Mouse (Mus musculus) thymus, postnatal 0 days (tissue): ENCODE data around the gene Tmem95. TPM values are rescaled to one million over a fixed set of nuclear protein-coding genes. Genes with fewer than 3 reads are reported as not detected.
"Not testable (repeated sequence)": the region's sequence is repeated elsewhere in the genome, so short reads cannot be mapped to it uniquely, and the experiment has no call there.

Source experiments
- DNase-seq: peaks from one replicate; pipeline ENCODE4 v3.0.0-alpha.2; 2015; ENCODE audit warnings: low spot score
- polyA plus RNA-seq: library from polyadenylated mRNA; unstranded; fragments of >200 nt; fragmentation: Nextera tagmentation; extraction: Ambion mirVana; gene quantifications from 2 replicates; pipeline ENCODE4 v1.2.1, GENCODE M21; 2015

Gene Tmem95
- polyA plus RNA-seq, 1 experiment from 2014 or later, result not detected

- DNase-seq, result peak; percentile 80
Observed at GRCm38 (mm10) chr11:69880853-69881603, 3.2 kb upstream of the Tmem95 start, which contains the start of gene Kctd11. Gene Kctd11, minus strand, starts transcription at chr11:69881406.

GRCm38 (mm10) chr11:69880506-69880852 is 2.7 kb upstream of the Tmem95 start:
- DNase-seq, result peak; percentile 58

GRCm38 (mm10) chr11:69879711-69880110 is 1.9 kb upstream of the Tmem95 start:
- DNase-seq, result no peak

GRCm38 (mm10) chr11:69878952-69879351 is 1.1 kb upstream of the Tmem95 start:
- no peak for DNase-seq

- DNase-seq, result no peak
Observed at GRCm38 (mm10) chr11:69878399-69878798, 581 bp upstream of the Tmem95 start.

- peak; percentile 95 for DNase-seq
Observed at GRCm38 (mm10) chr11:69876867-69877266, 951 bp downstream of the Tmem95 start.

GRCm38 (mm10) chr11:69876186-69876585 is 1.6 kb downstream of the Tmem95 start:
- no peak for DNase-seq

- no peak for DNase-seq
Observed at GRCm38 (mm10) chr11:69872451-69872850, 5.4 kb downstream of the Tmem95 start.

- no peak for DNase-seq
Observed at GRCm38 (mm10) chr11:69871822-69872221, 6.0 kb downstream of the Tmem95 start.

- no peak for DNase-seq
Observed at GRCm38 (mm10) chr11:69870289-69871069, 7.3 kb downstream of the Tmem95 start.

GRCm38 (mm10) chr11:69867335-69867734 is 10.5 kb downstream of the Tmem95 start:
- no peak for DNase-seq

- DNase-seq, result no peak
Observed at GRCm38 (mm10) chr11:69865561-69865960, 12.3 kb downstream of the Tmem95 start.

GRCm38 (mm10) chr11:69864138-69864860 is 13.5 kb downstream of the Tmem95 start:
- DNase-seq, result no peak

- not testable (repeated sequence) for DNase-seq
Observed at GRCm38 (mm10) chr11:69863729-69864128, 14.1 kb downstream of the Tmem95 start.

- no peak for DNase-seq
Observed at GRCm38 (mm10) chr11:69858113-69858998, 19.5 kb downstream of the Tmem95 start, which contains the start of gene Tnk1. Gene Tnk1, minus strand, starts transcription at chr11:69858730.

GRCm38 (mm10) chr11:69855347-69855746 is 22.5 kb downstream of the Tmem95 start:
- peak; percentile 48 for DNase-seq

- DNase-seq, result no peak
Observed at GRCm38 (mm10) chr11:69854680-69855079, 23.1 kb downstream of the Tmem95 start.

GRCm38 (mm10) chr11:69853994-69854393 is 23.8 kb downstream of the Tmem95 start:
- DNase-seq, result no peak

- peak; percentile 65 for DNase-seq
Observed at GRCm38 (mm10) chr11:69850754-69851153, 27.1 kb downstream of the Tmem95 start.

- no peak for DNase-seq
Observed at GRCm38 (mm10) chr11:69849884-69850283, 27.9 kb downstream of the Tmem95 start.

- DNase-seq, result no peak
Observed at GRCm38 (mm10) chr11:69849128-69849527, 28.7 kb downstream of the Tmem95 start.
